Mouse (Mus musculus) forebrain, embryonic 15.5 days (tissue): ENCODE measurements at regions not wholly inside any gene's neighbourhood (a gene's known extent, or its start where the extent isn't known, plus 50 kb on each side); places are given as distances from the start of the nearest gene placed in this dataset.

Source experiments
- ATAC-seq: fragments of 200-750 bp; cut with Nextera tagmentation; replicated peaks from 2 replicates; pipeline ENCODE4 v1.8.0; 2017; ENCODE audit warnings: mild to moderate bottlenecking, moderate TSS enrichment, moderate library complexity
- H3K27ac ChIP-seq: fragments of 300-500 bp; sonication (generic); replicated peaks from 2 replicates; pipeline ENCODE4 v1.5.1; 2015; ENCODE audit warnings: mild to moderate bottlenecking, inconsistent platforms
- H3K27me3 ChIP-seq: fragments of 300-500 bp; sonication (generic); 2 replicates; pipeline ENCODE4 v1.6.1; 2015; ENCODE audit warnings: inconsistent platforms
- H3K36me3 ChIP-seq: fragments of 300-500 bp; sonication (generic); 2 replicates; pipeline ENCODE4 v1.6.1; 2015; ENCODE audit warnings: mild to moderate bottlenecking, inconsistent platforms
- H3K4me1 ChIP-seq: fragments of 300-500 bp; sonication (generic); 2 replicates; pipeline ENCODE4 v1.6.1; 2015; ENCODE audit warnings: inconsistent platforms
- H3K4me2 ChIP-seq: fragments of 300-500 bp; sonication (generic); replicated peaks from 2 replicates; pipeline ENCODE4 v1.6.1; 2015; ENCODE audit warnings: mild to moderate bottlenecking, inconsistent platforms
- H3K4me3 ChIP-seq: fragments of 300-500 bp; sonication (generic); 2 replicates; pipeline ENCODE4 v1.5.1; 2015; ENCODE audit warnings: mild to moderate bottlenecking, inconsistent platforms
- H3K9ac ChIP-seq: fragments of 300-500 bp; sonication (generic); replicated peaks from 2 replicates; pipeline ENCODE4 v1.6.1; 2015; ENCODE audit warnings: mild to moderate bottlenecking, inconsistent platforms
- H3K9me3 ChIP-seq: fragments of 300-500 bp; sonication (generic); 2 replicates; pipeline ENCODE4 v1.6.1; 2016; ENCODE audit warnings: inconsistent platforms
- WGBS: fragments of 180-500 bp; shearing (Covaris S2); methylation state at CpG from one replicate; pipeline ENCODE4 v1.1.7; 2015; ENCODE audit warnings: mixed read lengths; 5-methylcytosine and 5-hydroxymethylcytosine counted together

- 90% methylated on average over 2 of the region's 2 CpGs for WGBS
- no peak overlapping the region for H3K9ac ChIP-seq
- no peak for ATAC-seq
Observed at GRCm38 (mm10) chr17:7621262-7621661, 205.8 kb downstream of the Fndc1 start.

GRCm38 (mm10) chr17:7620166-7620565 is 206.9 kb downstream of the Fndc1 start:
- Histone ChIP-seq H3K27ac (no peak overlapping the region), H3K4me3 (no peak overlapping the region), H3K9me3 (no peaks in the 10 kb centered on the region), H3K4me1 (no peaks in the 10 kb centered on the region), H3K9ac (no peak overlapping the region), H3K4me2 (no peak overlapping the region), H3K27me3 (no peaks in the 10 kb centered on the region), H3K36me3 (no peaks in the 10 kb centered on the region)
- no peak for ATAC-seq

More at GRCm38 (mm10) chr17:7621262-7621661, 205.8 kb downstream of the Fndc1 start:
- H3K27ac ChIP-seq = no peak overlapping the region
- H3K36me3 ChIP-seq = no peaks in the 10 kb centered on the region
- H3K4me2 ChIP-seq = no peak overlapping the region
- H3K4me1 ChIP-seq = no peaks in the 10 kb centered on the region
- H3K27me3 ChIP-seq = no peaks in the 10 kb centered on the region
- no peaks in the 10 kb centered on the region for H3K9me3 ChIP-seq
- H3K4me3 ChIP-seq = no peak overlapping the region

GRCm38 (mm10) chr17:7619641-7620040 is 207.5 kb downstream of the Fndc1 start:
- Histone ChIP-seq H3K9ac (no peak overlapping the region), H3K36me3 (no peaks in the 10 kb centered on the region), H3K4me2 (no peak overlapping the region), H3K4me3 (no peak overlapping the region), H3K4me1 (no peaks in the 10 kb centered on the region), H3K27ac (no peak overlapping the region), H3K9me3 (no peaks in the 10 kb centered on the region), H3K27me3 (no peaks in the 10 kb centered on the region)
- 70% methylated on average over 5 of the region's 5 CpGs for WGBS
- ATAC-seq = no peak

- 72% methylated on average over 11 of the region's 11 CpGs for WGBS
- Histone ChIP-seq H3K36me3 (no peaks in the 10 kb centered on the region), H3K27ac (no peak overlapping the region), H3K4me2 (no peak overlapping the region), H3K4me3 (no peak overlapping the region), H3K9me3 (no peaks in the 10 kb centered on the region), H3K4me1 (no peaks in the 10 kb centered on the region), H3K9ac (no peak overlapping the region), H3K27me3 (no peaks in the 10 kb centered on the region)
- no peak for ATAC-seq
Observed at GRCm38 (mm10) chr17:7608046-7608445, 219.1 kb downstream of the Fndc1 start.

DNA sequence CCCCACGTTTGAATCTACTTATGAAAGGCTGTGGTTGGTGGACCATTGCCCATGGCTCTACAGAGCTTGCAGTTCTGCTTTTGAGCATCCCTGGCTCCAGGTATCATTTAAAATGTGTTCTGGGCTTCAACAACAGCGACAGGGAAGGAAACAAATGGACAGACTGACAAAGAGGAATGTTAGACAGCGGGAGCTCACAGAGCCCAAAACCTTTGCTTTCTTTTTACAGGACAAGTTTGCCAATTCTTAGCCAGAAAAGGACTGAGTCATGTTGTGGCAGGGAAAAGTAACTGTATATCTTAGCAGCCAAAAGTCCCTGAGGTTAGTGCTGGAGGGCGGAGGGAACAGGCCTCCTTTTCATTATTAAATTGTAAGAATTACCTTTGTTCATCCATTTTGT is 219.7 kb downstream of the Fndc1 start:
- no peaks in the 10 kb centered on the region for H3K27me3 ChIP-seq
- H3K4me2 ChIP-seq = no peak overlapping the region
- H3K9ac ChIP-seq = no peak overlapping the region
- H3K27ac ChIP-seq = no peak overlapping the region
- no peak for ATAC-seq
- WGBS = 80% methylated on average over 4 of the region's 4 CpGs
- H3K4me1 ChIP-seq = no peaks in the 10 kb centered on the region
- H3K9me3 ChIP-seq = no peaks in the 10 kb centered on the region
- no peak overlapping the region for H3K4me3 ChIP-seq
- no peaks in the 10 kb centered on the region for H3K36me3 ChIP-seq

DNA sequence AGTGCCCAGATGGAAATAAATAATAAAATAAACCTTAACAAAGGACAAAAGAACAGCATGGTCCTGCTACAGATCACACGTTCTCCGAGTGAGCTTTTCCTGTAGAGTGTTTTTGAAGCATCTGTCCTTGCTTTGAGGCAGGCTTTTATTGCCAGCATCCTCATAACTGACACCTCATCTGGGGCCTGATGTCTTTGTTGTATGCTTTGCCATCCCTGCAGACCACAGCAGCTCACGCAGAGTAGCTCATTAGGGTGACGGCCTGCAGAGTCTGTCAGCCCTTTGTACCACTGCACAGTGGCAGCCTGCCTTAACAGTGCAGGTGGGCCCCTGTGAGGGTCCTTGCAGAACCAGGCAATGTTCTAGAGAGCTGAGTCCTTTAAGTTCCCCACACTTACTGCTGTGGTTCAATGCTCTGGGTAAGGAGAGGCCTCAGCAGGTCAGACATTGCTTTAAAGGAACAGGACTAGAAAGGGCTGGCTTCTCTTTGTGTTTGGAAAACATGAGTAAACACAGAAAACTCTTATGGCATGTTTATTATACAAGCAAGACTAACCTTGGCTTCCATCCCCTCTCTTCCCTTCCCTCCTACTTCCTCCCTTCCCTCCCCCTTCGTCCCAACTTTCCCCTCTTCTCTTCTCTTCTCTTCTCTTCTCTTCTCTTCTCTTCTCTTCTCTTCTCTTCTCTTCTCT is 219.7 kb upstream of the Unc93a2 start:
- H3K4me3 ChIP-seq = no peak overlapping the region
- H3K4me1 ChIP-seq = no peaks in the 10 kb centered on the region
- no peak for ATAC-seq
- no peaks in the 10 kb centered on the region for H3K36me3 ChIP-seq
- no peak overlapping the region for H3K9ac ChIP-seq
- H3K9me3 ChIP-seq = no peaks in the 10 kb centered on the region
- 24% methylated on average over 5 of the region's 5 CpGs for WGBS
- H3K27me3 ChIP-seq = no peaks in the 10 kb centered on the region
- no peak overlapping the region for H3K4me2 ChIP-seq
- no peak overlapping the region for H3K27ac ChIP-seq

DNA sequence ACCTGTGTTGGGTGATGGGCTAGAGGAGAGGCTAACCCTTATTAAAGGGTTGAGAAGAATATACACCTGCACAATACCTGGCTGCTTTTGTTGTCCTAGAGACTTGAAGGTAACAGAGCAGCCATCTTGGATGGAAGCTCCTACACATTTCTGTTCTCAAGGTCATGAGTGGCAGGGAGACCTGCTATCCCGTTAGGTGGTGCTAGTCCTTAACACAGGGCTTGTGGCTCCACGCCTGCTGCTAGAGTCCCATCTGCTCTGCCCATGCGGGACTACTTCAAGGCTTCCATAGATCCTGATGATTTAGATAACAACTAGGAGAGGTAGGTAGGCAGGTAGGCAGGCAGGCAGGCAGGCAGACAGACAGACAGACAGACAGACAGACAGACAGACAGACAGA is 218.8 kb upstream of the Unc93a2 start:
- no peaks in the 10 kb centered on the region for H3K4me1 ChIP-seq
- no peak overlapping the region for H3K4me2 ChIP-seq
- no peak overlapping the region for H3K27ac ChIP-seq
- whole genome bisulfite sequencing = 92% methylated on average over 3 of the region's 3 CpGs
- ATAC-seq = no peak
- H3K4me3 ChIP-seq = no peak overlapping the region
- no peaks in the 10 kb centered on the region for H3K9me3 ChIP-seq
- no peaks in the 10 kb centered on the region for H3K27me3 ChIP-seq
- no peaks in the 10 kb centered on the region for H3K36me3 ChIP-seq
- H3K9ac ChIP-seq = no peak overlapping the region

- Histone ChIP-seq H3K27ac (no peak overlapping the region), H3K27me3 (no peaks in the 10 kb centered on the region), H3K9ac (no peak overlapping the region), H3K4me2 (no peak overlapping the region), H3K9me3 (no peaks in the 10 kb centered on the region), H3K36me3 (no peaks in the 10 kb centered on the region), H3K4me3 (no peak overlapping the region), H3K4me1 (no peaks in the 10 kb centered on the region)
- WGBS = 43% methylated on average over 2 of the region's 2 CpGs
- ATAC-seq = no peak
Observed at GRCm38 (mm10) chr17:7600555-7600954, 215.3 kb upstream of the Unc93a2 start.

DNA sequence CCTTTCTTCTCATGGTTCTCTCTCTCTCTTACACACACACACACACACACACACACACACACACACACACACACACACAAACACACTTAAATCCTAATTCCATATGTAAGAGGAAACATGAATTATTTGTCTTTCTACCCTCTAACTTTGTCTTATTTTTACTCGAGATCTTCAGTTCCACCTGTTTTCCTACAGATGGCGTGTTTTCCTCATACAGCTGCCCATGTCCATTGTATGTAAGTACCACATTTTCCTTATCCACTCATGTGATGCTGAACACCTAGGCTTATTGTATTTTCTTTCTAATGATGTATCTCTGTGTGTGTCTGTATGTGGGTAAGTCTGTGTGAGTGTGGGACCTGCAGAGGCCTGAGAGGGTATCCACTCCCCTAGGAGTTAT is 212.2 kb upstream of the Unc93a2 start:
- Histone ChIP-seq H3K9ac (no peak overlapping the region), H3K36me3 (no peaks in the 10 kb centered on the region), H3K27ac (no peak overlapping the region), H3K4me3 (no peak overlapping the region), H3K4me2 (no peak overlapping the region), H3K9me3 (no peaks in the 10 kb centered on the region), H3K27me3 (no peaks in the 10 kb centered on the region), H3K4me1 (no peaks in the 10 kb centered on the region)
- 54% methylated on average over 2 of the region's 2 CpGs for WGBS
- no peak for ATAC-seq

GRCm38 (mm10) chr17:7594801-7595200 is 209.5 kb upstream of the Unc93a2 start:
- H3K4me2 ChIP-seq = no peak overlapping the region
- no peaks in the 10 kb centered on the region for H3K27me3 ChIP-seq
- no peaks in the 10 kb centered on the region for H3K9me3 ChIP-seq
- no peak overlapping the region for H3K27ac ChIP-seq
- H3K4me1 ChIP-seq = no peaks in the 10 kb centered on the region
- no peaks in the 10 kb centered on the region for H3K36me3 ChIP-seq
- ATAC-seq = no peak
- H3K4me3 ChIP-seq = no peak overlapping the region
- 52% methylated on average over 3 of the region's 3 CpGs for WGBS
- no peak overlapping the region for H3K9ac ChIP-seq

GRCm38 (mm10) chr17:7592491-7592890 is 207.2 kb upstream of the Unc93a2 start:
- no peaks in the 10 kb centered on the region for H3K4me1 ChIP-seq
- H3K9me3 ChIP-seq = no peaks in the 10 kb centered on the region
- 85% methylated on average over 4 of the region's 4 CpGs for WGBS
- no peak for ATAC-seq
- no peak overlapping the region for H3K27ac ChIP-seq
- no peak overlapping the region for H3K4me2 ChIP-seq
- no peak overlapping the region for H3K9ac ChIP-seq
- no peaks in the 10 kb centered on the region for H3K27me3 ChIP-seq
- H3K4me3 ChIP-seq = no peak overlapping the region
- no peaks in the 10 kb centered on the region for H3K36me3 ChIP-seq

DNA sequence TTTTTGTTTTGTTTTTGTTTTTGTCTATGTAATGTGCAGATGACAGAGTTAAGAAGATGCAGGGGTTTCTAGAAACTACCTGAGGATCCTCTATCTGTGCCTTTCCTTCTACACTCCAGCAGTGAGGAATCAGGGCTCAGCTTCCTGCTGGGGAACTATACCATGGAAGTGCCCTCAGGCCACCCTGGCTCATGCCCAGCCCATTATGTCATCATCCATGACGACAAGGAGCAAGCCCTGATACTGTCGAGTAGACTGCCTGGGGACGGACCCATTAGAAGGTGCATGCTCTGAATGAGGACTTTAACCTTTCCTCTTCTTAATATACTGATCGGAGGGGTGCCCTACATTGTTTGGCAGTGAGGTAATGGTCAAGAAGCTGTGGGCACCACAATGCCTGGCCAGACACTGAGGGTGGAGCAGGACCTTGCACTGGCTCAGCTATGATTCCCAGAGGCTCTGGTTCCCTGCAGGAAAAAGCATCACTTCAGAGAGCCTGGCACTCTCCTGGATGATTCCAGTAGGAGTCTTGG is 197.7 kb upstream of the Unc93a2 start:
- no peaks in the 10 kb centered on the region for H3K27me3 ChIP-seq
- 60% methylated on average over 4 of the region's 4 CpGs for WGBS
- no peaks in the 10 kb centered on the region for H3K36me3 ChIP-seq
- no peak for ATAC-seq
- H3K9ac ChIP-seq = no peak overlapping the region
- no peak overlapping the region for H3K4me2 ChIP-seq
- H3K4me3 ChIP-seq = no peak overlapping the region
- H3K9me3 ChIP-seq = no peaks in the 10 kb centered on the region
- H3K27ac ChIP-seq = no peak overlapping the region
- H3K4me1 ChIP-seq = no peaks in the 10 kb centered on the region

DNA sequence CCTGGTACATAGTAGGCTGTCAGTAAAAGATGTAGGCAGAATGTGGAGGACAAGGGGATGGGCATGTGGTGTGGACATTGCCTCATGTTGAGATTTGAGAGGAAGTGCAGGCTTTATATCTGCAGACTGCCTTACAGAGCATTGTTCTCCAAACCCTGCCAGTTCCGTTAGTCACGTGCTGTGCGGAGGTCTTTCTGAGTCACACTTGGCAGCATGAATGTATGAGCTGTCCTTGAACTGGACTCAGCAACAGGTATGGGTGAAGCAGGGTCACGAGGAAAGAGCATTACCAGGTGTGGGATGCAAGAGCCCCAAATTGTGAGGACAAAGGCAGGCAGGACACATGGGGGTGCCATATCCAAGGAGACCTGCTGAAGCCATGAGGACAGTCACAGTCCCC is 193.8 kb upstream of the Unc93a2 start:
- ATAC-seq = no peak
- Histone ChIP-seq H3K9ac (no peak overlapping the region), H3K36me3 (no peaks in the 10 kb centered on the region), H3K27ac (no peak overlapping the region), H3K4me1 (no peaks in the 10 kb centered on the region), H3K9me3 (no peaks in the 10 kb centered on the region), H3K27me3 (no peaks in the 10 kb centered on the region), H3K4me2 (no peak overlapping the region), H3K4me3 (no peak overlapping the region)
- WGBS = 87% methylated on average over 4 of the region's 4 CpGs
